Mouse (Mus musculus): ENCODE data around the gene 4930452B06Rik.

GRCm38 (mm10) chr14:8398507-8398906 is 267.5 kb downstream of the 4930452B06Rik start:
- TF ChIP-seq USF2 (conservative IDR thresholded peaks at IDR 0.05; ENCODE audit: low read depth, low read length) (no peak), HCFC1 (IDR thresholded peaks at IDR 0.05; ENCODE audit: low read depth, low read length) (no peak), JUND (conservative IDR thresholded peaks at IDR 0.05; ENCODE audit: low read depth, low read length) (no peak), TCF12 (IDR thresholded peaks at IDR 0.05; ENCODE audit: low read depth, low read length) (no peak), CTCF (conservative IDR thresholded peaks at IDR 0.05 in 1 of 2, IDR thresholded peaks at IDR 0.05 in 1 of 2; ENCODE audit: low read depth in 2 of 2, low read length in 2 of 2) (no peak), POLR2A (IDR thresholded peaks at IDR 0.05; ENCODE audit: low read depth, low read length) (no peak), MXI1 (IDR thresholded peaks at IDR 0.05; ENCODE audit: low read depth, low read length) (no peak), ZNF384 (IDR thresholded peaks at IDR 0.05; ENCODE audit: low read depth, low read length) (no peak), MAX (IDR thresholded peaks at IDR 0.05; ENCODE audit: low read length) (no peak), EP300 (IDR thresholded peaks at IDR 0.05; ENCODE audit: low read length) (no peak)
